Mouse (Mus musculus) forebrain, embryonic 15.5 days (tissue): ENCODE measurements around the gene Lsm6. TPM values are rescaled to one million over a fixed set of nuclear protein-coding genes. Genes with fewer than 3 reads are reported as not detected.
"Not testable (repeated sequence)": the region's sequence is repeated elsewhere in the genome, so short reads cannot be mapped to it uniquely, and the experiment has no call there.

Experiments used
- ATAC-seq: fragments of 200-750 bp; cut with Nextera tagmentation; replicated peaks from 2 replicates; pipeline ENCODE4 v1.8.0; 2017; ENCODE audit warnings: mild to moderate bottlenecking, moderate TSS enrichment, moderate library complexity
- H3K27ac ChIP-seq: fragments of 300-500 bp; sonication (generic); replicated peaks from 2 replicates; pipeline ENCODE4 v1.5.1; 2015; ENCODE audit warnings: mild to moderate bottlenecking, inconsistent platforms
- H3K27me3 ChIP-seq: fragments of 300-500 bp; sonication (generic); 2 replicates; pipeline ENCODE4 v1.6.1; 2015; ENCODE audit warnings: inconsistent platforms
- H3K36me3 ChIP-seq: fragments of 300-500 bp; sonication (generic); 2 replicates; pipeline ENCODE4 v1.6.1; 2015; ENCODE audit warnings: mild to moderate bottlenecking, inconsistent platforms
- H3K4me1 ChIP-seq: fragments of 300-500 bp; sonication (generic); 2 replicates; pipeline ENCODE4 v1.6.1; 2015; ENCODE audit warnings: inconsistent platforms
- H3K4me2 ChIP-seq: fragments of 300-500 bp; sonication (generic); replicated peaks from 2 replicates; pipeline ENCODE4 v1.6.1; 2015; ENCODE audit warnings: mild to moderate bottlenecking, inconsistent platforms
- H3K4me3 ChIP-seq: fragments of 300-500 bp; sonication (generic); 2 replicates; pipeline ENCODE4 v1.5.1; 2015; ENCODE audit warnings: mild to moderate bottlenecking, inconsistent platforms
- H3K9ac ChIP-seq: fragments of 300-500 bp; sonication (generic); replicated peaks from 2 replicates; pipeline ENCODE4 v1.6.1; 2015; ENCODE audit warnings: mild to moderate bottlenecking, inconsistent platforms
- H3K9me3 ChIP-seq: fragments of 300-500 bp; sonication (generic); 2 replicates; pipeline ENCODE4 v1.6.1; 2016; ENCODE audit warnings: inconsistent platforms
- WGBS: fragments of 180-500 bp; shearing (Covaris S2); methylation state at CpG from one replicate; pipeline ENCODE4 v1.1.7; 2015; ENCODE audit warnings: mixed read lengths; 5-methylcytosine and 5-hydroxymethylcytosine counted together
- polyA plus RNA-seq: library from polyadenylated mRNA; unstranded; fragments of >200 nt; fragmentation: Nextera tagmentation; extraction: Ambion mirVana; gene quantifications from 2 replicates; pipeline ENCODE4 v1.2.1, GENCODE M21; 2015

The Lsm6 gene
- polyA plus RNA-seq, 1 experiment from 2014 or later = 164 TPM

DNA sequence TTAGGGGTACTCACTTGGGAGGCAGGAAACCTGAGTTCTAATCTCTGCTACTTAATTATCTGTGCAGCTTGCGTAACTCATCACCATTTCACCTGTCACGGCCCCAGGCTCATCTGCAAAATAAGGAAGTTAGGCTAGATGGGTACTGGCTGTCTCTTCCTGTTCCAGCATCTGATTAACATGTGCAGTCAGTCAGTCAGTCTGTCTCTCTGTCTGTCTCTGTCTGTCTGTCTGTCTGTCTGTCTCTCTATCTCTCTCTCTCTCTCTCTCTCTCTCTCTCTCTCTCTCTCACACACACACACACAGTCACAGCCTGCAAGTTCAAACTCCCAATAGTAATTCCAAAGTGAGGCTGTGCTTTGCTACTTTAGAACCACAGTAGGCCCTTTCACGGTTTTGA, 967 bp downstream of the Lsm6 start:
- H3K4me3 ChIP-seq = peak overlapping the region; percentile 58
- ATAC-seq = 0 out of 2 replicates have a peak, but pooled peaks have one; percentile 5
- WGBS = 36% methylated on average over 3 of the region's 3 CpGs

DNA sequence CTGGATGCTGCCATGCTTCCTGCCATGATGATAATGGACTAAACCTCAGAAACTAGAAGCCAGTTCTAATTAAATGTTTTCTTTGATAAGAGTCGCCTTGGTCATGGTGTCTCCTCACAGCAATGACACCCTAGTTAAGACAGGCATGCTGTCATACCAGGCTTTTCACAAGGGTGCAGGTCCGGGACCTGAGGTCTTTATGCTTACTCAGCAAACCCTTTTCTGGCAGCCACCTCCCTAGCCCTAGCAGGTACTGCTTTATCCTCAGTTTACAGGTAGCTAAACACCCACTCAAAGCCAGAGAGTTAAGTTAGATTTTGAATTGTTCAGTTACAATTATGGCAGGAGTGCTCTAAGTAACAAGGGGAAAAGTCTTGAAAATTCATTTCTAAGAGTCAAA, 6.2 kb downstream of the Lsm6 start:
- no peak for ATAC-seq
- H3K9ac ChIP-seq = no peak overlapping the region
- H3K4me1 ChIP-seq = peaks cover 22% of the 10 kb centered on the region
- H3K27ac ChIP-seq = no peak overlapping the region
- no peaks in the 10 kb centered on the region for H3K9me3 ChIP-seq
- no peak overlapping the region for H3K4me2 ChIP-seq
- no peaks in the 10 kb centered on the region for H3K27me3 ChIP-seq
- WGBS = 96% methylated on average over 2 of the region's 2 CpGs
- H3K36me3 ChIP-seq = peaks cover 13% of the 10 kb centered on the region; the same call in 1 of the 2 replicates
- H3K4me3 ChIP-seq = no peak overlapping the region

More for the DNA sequence above, 967 bp downstream of the Lsm6 start:
- Histone ChIP-seq H3K4me1 (peaks cover 14% of the 10 kb centered on the region), H3K9ac (peak overlapping the region; percentile 74), H3K4me2 (peak overlapping the region; percentile 48), H3K27ac (peak overlapping the region; percentile 95; the same call in 1 of the 2 replicates)
- not testable (repeated sequence) for H3K27me3 ChIP-seq, H3K36me3 ChIP-seq, H3K9me3 ChIP-seq

DNA sequence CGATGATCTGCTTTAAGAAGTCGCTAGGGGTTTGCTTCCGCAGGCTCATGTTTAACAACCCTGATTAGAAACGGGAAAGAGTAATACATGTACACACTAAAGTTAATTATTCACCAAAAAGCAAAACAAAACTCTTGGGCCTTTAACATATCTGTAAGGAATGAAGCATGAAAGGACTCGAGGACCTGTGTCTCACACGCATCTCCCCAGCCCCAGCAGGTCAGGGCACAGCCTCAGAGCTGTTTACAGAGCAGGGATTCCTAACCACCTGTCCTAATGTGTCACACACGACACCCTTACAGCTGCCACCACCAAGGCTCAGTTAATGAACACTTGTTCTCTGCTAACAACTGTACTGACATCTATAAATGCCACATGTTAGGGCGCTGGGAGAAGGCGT, 7.9 kb downstream of the Lsm6 start:
- H3K4me3 ChIP-seq = no peak overlapping the region
- peaks cover 18% of the 10 kb centered on the region for H3K36me3 ChIP-seq
- H3K9ac ChIP-seq = no peak overlapping the region
- H3K27ac ChIP-seq = no peak overlapping the region
- 75% methylated on average over 9 of the region's 9 CpGs for WGBS
- ATAC-seq = no peak
- H3K4me2 ChIP-seq = no peak overlapping the region
- H3K4me1 ChIP-seq = peaks cover 15% of the 10 kb centered on the region
- no peaks in the 10 kb centered on the region for H3K27me3 ChIP-seq
- no peaks in the 10 kb centered on the region for H3K9me3 ChIP-seq

DNA sequence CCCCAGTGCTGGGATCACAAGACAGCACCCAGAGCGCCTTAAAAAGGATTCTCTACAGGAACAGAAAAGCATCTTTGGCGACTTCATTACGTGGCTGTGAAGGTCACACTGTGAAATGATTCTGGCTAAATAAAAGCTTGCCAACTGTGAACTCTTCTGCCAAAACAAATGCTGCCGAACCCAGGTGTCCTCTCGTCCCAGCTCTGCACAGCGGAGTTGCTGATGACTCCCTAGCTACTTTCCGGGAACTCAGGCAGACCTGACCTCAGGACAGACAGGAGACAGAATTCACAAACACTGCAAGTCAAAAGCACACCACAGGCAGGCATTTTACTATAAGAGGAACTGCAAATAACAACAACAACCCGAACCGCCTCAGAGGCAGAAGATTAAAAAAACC, 8.5 kb downstream of the Lsm6 start:
- no peak for ATAC-seq
- no peak overlapping the region for H3K9ac ChIP-seq
- H3K36me3 ChIP-seq = peaks cover 24% of the 10 kb centered on the region
- H3K27me3 ChIP-seq = no peaks in the 10 kb centered on the region
- no peak overlapping the region for H3K27ac ChIP-seq
- no peaks in the 10 kb centered on the region for H3K9me3 ChIP-seq
- WGBS = 87% methylated on average over 9 of the region's 9 CpGs
- H3K4me3 ChIP-seq = no peak overlapping the region
- peaks cover 15% of the 10 kb centered on the region for H3K4me1 ChIP-seq
- H3K4me2 ChIP-seq = no peak overlapping the region

DNA sequence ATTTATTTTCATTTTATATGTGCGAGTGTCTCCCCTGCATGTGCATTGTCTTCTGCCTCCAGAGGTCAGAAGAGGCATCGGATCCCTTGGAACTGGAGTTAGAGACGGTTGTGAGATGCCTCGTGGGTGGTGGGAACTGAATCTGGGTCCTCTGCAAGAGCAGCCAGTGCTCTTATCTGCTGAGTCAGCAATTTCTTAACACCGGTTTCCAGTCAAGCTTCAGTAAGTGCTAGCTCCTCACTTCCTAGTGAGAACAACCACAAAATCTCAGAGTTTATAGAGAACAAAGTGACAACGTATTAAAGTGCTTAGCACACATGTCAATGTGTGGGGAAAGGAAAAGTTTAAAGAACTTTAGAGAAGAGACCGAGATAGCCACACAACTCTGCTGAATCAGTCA, 9.2 kb downstream of the Lsm6 start:
- Histone ChIP-seq H3K9me3 (no peaks in the 10 kb centered on the region), H3K4me2 (no peak overlapping the region), H3K27me3 (no peaks in the 10 kb centered on the region), H3K27ac (no peak overlapping the region), H3K4me3 (no peak overlapping the region), H3K36me3 (peaks cover 31% of the 10 kb centered on the region), H3K4me1 (peaks cover 15% of the 10 kb centered on the region), H3K9ac (no peak overlapping the region)
- ATAC-seq = no peak
- WGBS = 92% methylated on average over 7 of the region's 7 CpGs

DNA sequence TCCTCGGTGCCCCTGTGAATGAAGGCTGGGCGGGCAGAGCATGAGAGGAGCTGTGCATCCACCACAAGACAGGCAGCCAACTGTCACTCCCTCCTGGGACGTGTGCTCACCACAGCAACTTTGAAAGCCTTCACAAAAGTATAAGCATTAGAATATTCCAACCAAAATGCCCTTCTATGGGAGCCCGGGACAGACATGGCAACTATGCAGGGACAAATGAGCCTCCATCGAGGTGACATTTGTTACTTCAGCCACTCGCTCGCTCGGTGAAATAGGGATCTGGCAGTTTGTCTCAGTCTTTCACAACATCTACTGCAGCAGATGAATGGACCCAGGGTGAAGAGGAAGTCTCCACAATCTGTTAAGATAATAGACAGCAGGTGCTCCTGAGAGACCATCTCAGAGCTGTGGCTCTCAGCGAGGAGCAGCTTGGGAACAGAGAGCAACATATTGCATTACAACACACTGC, 10.7 kb downstream of the Lsm6 start:
- H3K4me3 ChIP-seq = no peak overlapping the region
- no peak overlapping the region for H3K9ac ChIP-seq
- WGBS = 23% methylated on average over 9 of the region's 9 CpGs
- no peaks in the 10 kb centered on the region for H3K27me3 ChIP-seq
- H3K36me3 ChIP-seq = peaks cover 35% of the 10 kb centered on the region
- peak; percentile 57 for ATAC-seq
- H3K4me2 ChIP-seq = no peak overlapping the region
- peaks cover 15% of the 10 kb centered on the region for H3K4me1 ChIP-seq
- peak overlapping the region; percentile 31 for H3K27ac ChIP-seq
- H3K9me3 ChIP-seq = no peaks in the 10 kb centered on the region

DNA sequence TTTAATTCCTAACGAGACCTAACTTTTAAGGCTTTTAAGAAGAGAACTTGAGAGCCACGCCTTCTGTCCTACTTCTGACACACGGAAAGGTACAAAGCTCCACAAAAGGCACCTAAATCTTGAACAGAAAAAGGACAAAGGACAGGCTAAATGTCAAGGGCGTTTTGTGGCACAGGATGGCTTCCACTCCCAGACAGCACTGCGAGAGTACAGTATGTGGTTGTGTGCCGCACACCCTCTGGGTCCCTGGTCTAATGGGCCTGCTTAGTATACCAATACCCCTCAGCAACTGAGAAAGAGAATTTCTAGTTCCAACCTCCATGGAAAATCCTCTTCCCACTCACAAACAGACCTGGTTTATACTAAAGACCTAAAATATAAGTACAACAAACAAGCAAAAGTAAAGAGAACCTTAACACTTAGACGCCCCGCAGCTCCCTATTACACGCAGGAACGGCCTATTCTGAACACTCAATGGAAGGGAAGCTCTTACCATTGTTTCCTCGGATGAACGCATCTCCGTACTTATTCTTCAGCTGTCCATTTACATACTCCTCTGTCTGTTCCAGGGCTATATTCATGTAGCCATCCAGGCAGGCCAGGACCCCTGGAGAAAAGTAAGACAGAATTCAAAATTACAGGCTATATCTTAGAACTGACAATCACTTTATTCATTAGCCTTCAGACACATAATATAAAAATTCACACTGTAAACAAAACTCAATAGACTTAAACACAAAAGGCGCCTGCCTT, 11.3 kb downstream of the Lsm6 start:
- WGBS = 66% methylated on average over 14 of the region's 14 CpGs
- ATAC-seq = peak; percentile 21; the same call in 1 of the 2 replicates
- Histone ChIP-seq H3K9ac (no peak overlapping the region), H3K4me2 (no peak overlapping the region), H3K36me3 (peaks cover 40% of the 10 kb centered on the region), H3K4me1 (peaks cover 15% of the 10 kb centered on the region), H3K27ac (peak overlapping the region; percentile 31; the same call in 1 of the 2 replicates), H3K4me3 (no peak overlapping the region), H3K27me3 (no peaks in the 10 kb centered on the region), H3K9me3 (no peaks in the 10 kb centered on the region)

DNA sequence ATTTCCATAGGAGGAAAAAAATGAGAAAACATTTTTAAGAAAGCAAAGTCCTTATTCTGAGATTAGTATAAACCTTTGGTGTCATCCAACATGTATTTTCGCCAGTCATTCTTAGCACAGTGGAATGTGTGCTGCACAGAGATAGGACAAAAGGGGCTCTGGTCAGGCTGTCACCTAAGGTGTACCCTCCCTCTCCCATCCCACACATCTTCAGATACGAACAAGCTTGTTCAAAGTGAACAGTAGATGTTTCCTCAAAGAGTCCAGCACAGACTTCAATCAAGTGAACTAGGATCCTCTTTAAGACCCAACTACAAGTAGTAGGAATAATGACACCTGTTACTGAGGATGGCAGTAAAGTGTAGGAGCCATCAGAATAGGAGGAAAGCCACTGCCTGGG, 12.1 kb downstream of the Lsm6 start:
- Histone ChIP-seq H3K4me1 (peaks cover 15% of the 10 kb centered on the region), H3K9me3 (no peaks in the 10 kb centered on the region), H3K27ac (no peak overlapping the region), H3K4me2 (no peak overlapping the region), H3K4me3 (no peak overlapping the region), H3K9ac (no peak overlapping the region), H3K36me3 (peaks cover 44% of the 10 kb centered on the region), H3K27me3 (no peaks in the 10 kb centered on the region)
- 87% methylated on average over 2 of the region's 2 CpGs for WGBS
- ATAC-seq = no peak

DNA sequence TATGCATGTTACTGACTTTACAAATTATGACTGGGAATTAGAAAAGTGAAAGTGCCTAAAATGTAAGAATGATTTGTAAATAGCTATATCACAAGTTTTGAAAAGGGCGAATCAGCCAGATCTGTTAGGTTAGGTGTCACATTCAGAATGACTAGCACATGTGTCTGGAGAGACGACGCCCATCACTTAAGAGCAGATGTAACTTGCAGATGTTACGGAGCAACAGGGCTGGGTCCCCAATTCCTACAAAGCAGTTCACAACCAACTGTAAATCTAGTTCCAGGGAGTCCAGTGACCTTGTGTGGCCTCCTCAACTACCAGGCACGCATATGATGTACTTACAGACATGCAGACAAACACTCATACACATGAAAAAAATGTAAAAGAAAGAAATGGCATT, 12.5 kb downstream of the Lsm6 start:
- no peak overlapping the region for H3K4me3 ChIP-seq
- H3K9ac ChIP-seq = no peak overlapping the region
- H3K27me3 ChIP-seq = no peaks in the 10 kb centered on the region
- peaks cover 47% of the 10 kb centered on the region for H3K36me3 ChIP-seq
- H3K4me2 ChIP-seq = no peak overlapping the region
- H3K27ac ChIP-seq = no peak overlapping the region
- H3K4me1 ChIP-seq = peaks cover 15% of the 10 kb centered on the region
- H3K9me3 ChIP-seq = no peaks in the 10 kb centered on the region
- ATAC-seq = no peak
- 97% methylated on average over 5 of the region's 5 CpGs for WGBS

DNA sequence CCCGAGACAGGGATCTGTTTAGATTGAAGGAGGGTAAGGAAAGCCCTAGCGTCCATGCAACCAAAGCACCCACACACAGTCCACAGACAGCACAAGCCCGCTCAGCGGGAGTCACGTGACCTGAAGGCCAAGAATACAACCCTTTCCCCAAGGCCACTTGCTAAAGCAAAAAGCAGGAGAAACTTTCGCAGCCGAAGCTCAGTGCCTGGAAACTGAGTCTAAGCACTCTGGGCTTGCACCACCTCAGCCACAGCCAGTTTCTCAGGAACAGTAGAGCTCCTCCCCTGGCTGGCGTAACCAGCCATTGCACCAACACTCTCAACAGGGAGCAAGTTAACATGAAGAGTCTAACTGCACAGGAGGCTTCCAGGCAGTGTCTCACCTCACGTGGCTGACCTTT, 13.7 kb downstream of the Lsm6 start:
- no peak overlapping the region for H3K4me2 ChIP-seq
- no peaks in the 10 kb centered on the region for H3K27me3 ChIP-seq
- H3K36me3 ChIP-seq = peaks cover 46% of the 10 kb centered on the region
- no peak overlapping the region for H3K27ac ChIP-seq
- ATAC-seq = no peak
- 91% methylated on average over 9 of the region's 9 CpGs for WGBS
- H3K4me1 ChIP-seq = peaks cover 15% of the 10 kb centered on the region
- H3K9ac ChIP-seq = no peak overlapping the region
- H3K9me3 ChIP-seq = no peaks in the 10 kb centered on the region
- H3K4me3 ChIP-seq = no peak overlapping the region

DNA sequence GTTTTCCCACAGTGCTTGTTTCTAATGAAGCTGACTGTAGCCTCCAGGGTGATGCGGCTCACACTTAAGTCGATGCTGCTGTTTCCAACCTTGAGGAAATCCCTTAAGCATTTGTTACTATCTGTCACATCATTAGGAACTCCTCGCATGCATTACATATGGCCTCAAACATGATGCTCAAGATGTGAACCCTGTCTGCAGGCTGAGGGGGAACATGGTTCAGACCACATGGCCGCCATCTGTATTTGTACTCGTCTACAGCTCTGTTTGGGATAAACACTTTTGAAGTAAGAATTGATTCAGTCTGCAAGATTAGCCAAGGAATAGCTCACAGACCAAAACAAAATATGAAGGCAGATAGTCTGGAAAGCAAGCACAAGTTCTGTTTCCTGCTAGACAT, 14.9 kb downstream of the Lsm6 start:
- 81% methylated on average over 5 of the region's 5 CpGs for WGBS
- no peaks in the 10 kb centered on the region for H3K9me3 ChIP-seq
- peaks cover 11% of the 10 kb centered on the region for H3K4me1 ChIP-seq
- no peak overlapping the region for H3K4me2 ChIP-seq
- H3K27ac ChIP-seq = no peak overlapping the region
- no peaks in the 10 kb centered on the region for H3K27me3 ChIP-seq
- peaks cover 44% of the 10 kb centered on the region for H3K36me3 ChIP-seq
- ATAC-seq = peak; percentile 59; the same call in 1 of the 2 replicates
- no peak overlapping the region for H3K4me3 ChIP-seq
- H3K9ac ChIP-seq = no peak overlapping the region

DNA sequence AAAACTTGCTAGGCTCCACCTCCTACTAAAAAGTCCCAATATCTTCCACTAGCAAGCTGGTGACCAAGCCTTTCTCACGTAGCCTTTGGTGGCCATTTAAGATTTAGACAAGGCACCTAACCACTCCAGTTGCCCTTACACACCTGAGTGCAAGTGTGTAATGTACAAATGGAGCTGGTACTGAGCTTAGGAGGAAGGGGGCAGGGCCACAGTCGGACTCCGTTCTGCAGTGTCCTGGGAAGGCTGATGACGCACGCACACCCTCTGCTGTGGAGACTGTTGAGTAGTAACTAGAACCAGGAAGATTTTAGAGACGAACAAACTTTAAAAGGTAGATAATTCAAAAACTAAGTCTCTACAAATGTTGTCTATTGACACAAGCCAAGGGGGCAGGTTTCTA, 19.7 kb downstream of the Lsm6 start:
- Histone ChIP-seq H3K9me3 (no peaks in the 10 kb centered on the region), H3K4me2 (no peak overlapping the region), H3K27me3 (no peaks in the 10 kb centered on the region), H3K36me3 (peaks cover 23% of the 10 kb centered on the region; the same call in 1 of the 2 replicates), H3K27ac (no peak overlapping the region), H3K4me3 (no peak overlapping the region), H3K9ac (no peak overlapping the region), H3K4me1 (no peaks in the 10 kb centered on the region)
- no peak for ATAC-seq
- 95% methylated on average over 6 of the region's 6 CpGs for WGBS

DNA sequence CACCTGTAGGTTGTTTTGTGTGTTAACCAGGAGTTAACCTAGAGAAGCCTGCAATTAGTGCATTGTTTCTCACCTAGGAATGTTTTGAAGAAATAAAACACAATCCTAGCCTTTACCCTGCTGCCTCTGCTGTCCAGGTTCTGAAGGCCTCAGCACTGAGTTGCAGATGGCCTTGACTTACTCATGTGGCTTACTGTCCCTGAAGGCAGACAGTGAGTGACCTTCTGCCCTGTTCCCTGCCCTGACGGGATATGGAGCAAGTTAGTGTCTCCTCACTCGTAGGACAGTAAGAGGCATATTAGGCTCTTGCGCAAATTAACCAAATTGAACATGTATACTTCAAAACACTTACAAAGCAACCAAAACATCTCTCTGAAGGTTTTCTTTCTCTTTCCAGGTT, 22.3 kb downstream of the Lsm6 start:
- WGBS = 93% methylated on average over 3 of the region's 3 CpGs
- no peak overlapping the region for H3K27ac ChIP-seq
- H3K4me2 ChIP-seq = no peak overlapping the region
- no peaks in the 10 kb centered on the region for H3K27me3 ChIP-seq
- H3K4me3 ChIP-seq = no peak overlapping the region
- H3K4me1 ChIP-seq = no peaks in the 10 kb centered on the region
- H3K9me3 ChIP-seq = no peaks in the 10 kb centered on the region
- no peak overlapping the region for H3K9ac ChIP-seq
- no peak for ATAC-seq
- peaks cover 13% of the 10 kb centered on the region; the same call in 1 of the 2 replicates for H3K36me3 ChIP-seq
